Mouse (Mus musculus): Measurements from ENCODE around the gene Epor. TPM values are rescaled to one million over a fixed set of nuclear protein-coding genes. Genes with fewer than 3 reads are reported as not detected.

Gene Epor
- polyA plus RNA-seq, 1 experiment from 2014 or later = 4.1 TPM

DNA sequence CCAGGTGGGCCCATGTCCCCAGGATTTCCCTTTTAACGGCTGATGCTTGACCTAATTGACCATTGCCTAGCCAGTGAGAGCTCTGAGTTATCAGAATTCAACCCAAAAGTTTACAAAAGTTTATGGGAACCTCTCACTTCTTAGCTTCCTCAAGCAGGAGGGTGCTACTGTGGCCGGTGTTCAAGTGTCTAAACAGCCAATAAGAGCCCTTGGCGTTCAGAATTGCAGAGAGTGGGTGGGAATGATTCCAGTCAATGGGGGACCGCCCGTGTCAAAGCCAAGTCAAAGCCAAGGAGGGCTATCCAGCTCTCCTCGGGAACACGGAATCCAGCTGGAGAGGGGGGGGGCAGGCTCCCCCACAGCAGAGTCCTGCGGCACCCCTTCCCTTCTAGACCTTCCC is 15.2 kb downstream of the Epor start:
- Histone ChIP-seq H3K9me3 (0 out of 2 replicates have a peak, but pooled peaks cover 3% of the 10 kb centered on the region), H3K4me2 (no peak overlapping the region), H3K27ac (no peak overlapping the region), H3K9ac (no peak overlapping the region), H3K36me3 (replicated peaks) (no peaks in the 10 kb centered on the region), H3K27me3 (peaks cover 35% of the 10 kb centered on the region), H3K4me1 (peaks cover 14% of the 10 kb centered on the region), H3K4me3 (replicated peaks) (no peak overlapping the region)
- no peak for ATAC-seq (ENCODE audit: low FRiP score)
- WGBS = 56% methylated on average over 8 of the region's 8 CpGs

DNA sequence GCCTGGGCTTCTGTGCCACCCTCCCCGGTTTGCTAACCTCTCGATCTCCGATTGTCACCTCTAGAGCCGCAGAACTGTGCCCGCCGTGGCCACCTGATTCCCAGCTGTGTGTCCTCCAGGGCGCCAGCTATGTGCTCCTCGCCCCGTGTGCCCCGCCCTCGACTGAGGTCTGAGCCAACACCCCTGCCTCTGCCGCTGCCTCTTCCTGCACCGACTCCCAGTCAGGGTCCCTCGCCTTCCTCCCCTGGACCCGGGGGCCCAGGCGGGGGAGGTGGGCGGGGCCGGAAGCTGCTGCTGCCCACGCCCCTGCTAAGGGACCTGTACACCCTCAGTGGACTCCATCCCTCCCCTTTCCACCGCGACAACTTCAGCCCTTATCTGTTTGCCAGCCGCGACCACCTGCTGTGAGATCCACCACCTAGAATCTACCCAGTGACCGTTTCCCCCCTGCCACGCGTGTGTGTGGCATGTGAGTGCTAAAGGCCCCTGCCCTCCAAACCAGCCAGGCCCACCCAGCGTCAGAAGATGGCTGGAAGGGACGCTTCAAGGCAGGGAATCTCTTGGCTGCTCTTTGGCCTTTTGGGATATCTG is 15.7 kb downstream of the Epor start:
- 5% methylated on average over 27 of the region's 28 CpGs for WGBS
- peak overlapping the region; percentile 32 for H3K4me2 ChIP-seq
- peaks cover 10% of the 10 kb centered on the region; the same call in 1 of the 2 replicates for H3K4me1 ChIP-seq
- no peaks in the 10 kb centered on the region for H3K36me3 ChIP-seq (replicated peaks)
- H3K27ac ChIP-seq = no peak overlapping the region
- peaks cover 35% of the 10 kb centered on the region for H3K27me3 ChIP-seq
- H3K9me3 ChIP-seq = 0 out of 2 replicates have a peak, but pooled peaks cover 3% of the 10 kb centered on the region
- H3K4me3 ChIP-seq (replicated peaks) = 0 out of 2 replicates have a peak overlapping the region, but pooled peaks have one; percentile 10
- H3K9ac ChIP-seq = peak overlapping the region; percentile 17; the same call in 1 of the 2 replicates
- no peak for ATAC-seq (ENCODE audit: low FRiP score)

DNA sequence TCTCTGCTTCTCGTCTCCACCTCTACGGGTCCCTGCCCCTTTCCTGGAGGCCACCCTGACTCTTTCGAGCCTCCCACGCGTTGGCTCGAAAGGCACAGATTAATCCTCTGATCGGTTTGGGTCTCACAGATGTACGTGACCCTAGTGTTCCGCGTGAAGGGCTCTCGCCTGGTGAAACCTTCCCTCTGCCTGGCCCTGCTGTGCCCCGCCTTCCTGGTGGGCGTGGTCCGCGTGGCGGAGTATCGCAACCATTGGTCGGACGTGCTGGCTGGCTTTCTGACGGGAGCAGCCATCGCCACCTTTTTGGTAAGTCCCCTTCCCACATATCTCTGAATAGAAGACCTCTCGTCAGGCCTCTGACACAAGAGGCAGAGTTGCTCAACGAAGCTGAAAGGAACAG is 19.0 kb downstream of the Epor start:
- Histone ChIP-seq H3K9me3 (no peaks in the 10 kb centered on the region), H3K4me1 (peaks cover 10% of the 10 kb centered on the region; the same call in 1 of the 2 replicates), H3K36me3 (replicated peaks) (peaks cover 14% of the 10 kb centered on the region), H3K27me3 (peaks cover 32% of the 10 kb centered on the region), H3K4me2 (no peak overlapping the region), H3K27ac (no peak overlapping the region), H3K9ac (no peak overlapping the region), H3K4me3 (replicated peaks) (no peak overlapping the region)
- ATAC-seq (ENCODE audit: low FRiP score) = no peak
- 26% methylated on average over 23 of the region's 23 CpGs for WGBS

DNA sequence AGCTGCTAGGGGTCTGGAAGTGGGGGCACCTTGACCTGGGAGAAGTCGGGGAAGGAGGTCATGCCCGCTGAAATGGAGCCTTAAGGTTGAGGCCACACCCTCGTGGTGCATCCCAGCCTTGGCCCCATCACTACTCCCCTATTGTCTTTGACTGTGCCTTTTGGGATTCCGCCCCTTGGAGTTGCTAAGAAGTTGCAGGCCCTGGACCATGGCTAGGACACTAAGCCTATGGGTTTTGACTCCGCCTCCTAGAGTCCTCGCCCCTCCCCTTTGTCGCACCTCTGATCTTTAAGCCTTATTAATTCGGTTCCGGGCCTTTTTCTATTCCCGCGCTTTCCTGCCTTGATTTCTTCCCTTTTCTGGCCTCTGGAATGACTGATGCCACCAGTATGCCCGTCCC is 19.7 kb downstream of the Epor start:
- Histone ChIP-seq H3K36me3 (replicated peaks) (peaks cover 14% of the 10 kb centered on the region), H3K27me3 (peaks cover 26% of the 10 kb centered on the region), H3K4me1 (peaks cover 12% of the 10 kb centered on the region), H3K9ac (no peak overlapping the region), H3K4me2 (no peak overlapping the region), H3K9me3 (no peaks in the 10 kb centered on the region), H3K4me3 (replicated peaks) (no peak overlapping the region), H3K27ac (no peak overlapping the region)
- no peak; the same call in 1 of the 2 replicates for ATAC-seq (ENCODE audit: low FRiP score)
- WGBS = 57% methylated on average over 12 of the region's 12 CpGs

DNA sequence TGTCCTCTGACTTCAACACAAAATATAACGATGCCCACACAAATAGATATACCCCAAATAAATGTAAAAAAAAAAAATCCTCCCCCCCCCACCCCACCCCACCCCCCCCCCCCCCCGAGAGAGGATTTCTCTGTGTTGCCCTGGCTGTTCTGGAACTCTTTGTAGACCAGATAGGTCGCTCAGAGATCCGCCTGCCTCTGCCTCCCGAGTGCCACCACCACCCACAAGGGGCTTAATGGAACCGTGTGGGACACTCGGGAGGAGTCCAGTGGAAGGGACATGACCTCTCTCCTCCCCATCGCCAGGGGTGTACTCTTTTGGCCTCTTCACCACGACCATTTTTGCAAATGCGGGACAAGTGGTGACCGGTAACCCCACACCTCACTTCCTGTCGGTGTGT is 20.3 kb downstream of the Epor start:
- no peak for ATAC-seq (ENCODE audit: low FRiP score)
- H3K4me2 ChIP-seq = no peak overlapping the region
- H3K36me3 ChIP-seq (replicated peaks) = peaks cover 14% of the 10 kb centered on the region
- H3K27me3 ChIP-seq = peaks cover 20% of the 10 kb centered on the region
- H3K9ac ChIP-seq = no peak overlapping the region
- H3K4me3 ChIP-seq (replicated peaks) = no peak overlapping the region
- no peak overlapping the region for H3K27ac ChIP-seq
- no peaks in the 10 kb centered on the region for H3K9me3 ChIP-seq
- WGBS = 86% methylated on average over 11 of the region's 12 CpGs
- H3K4me1 ChIP-seq = peaks cover 18% of the 10 kb centered on the region

DNA sequence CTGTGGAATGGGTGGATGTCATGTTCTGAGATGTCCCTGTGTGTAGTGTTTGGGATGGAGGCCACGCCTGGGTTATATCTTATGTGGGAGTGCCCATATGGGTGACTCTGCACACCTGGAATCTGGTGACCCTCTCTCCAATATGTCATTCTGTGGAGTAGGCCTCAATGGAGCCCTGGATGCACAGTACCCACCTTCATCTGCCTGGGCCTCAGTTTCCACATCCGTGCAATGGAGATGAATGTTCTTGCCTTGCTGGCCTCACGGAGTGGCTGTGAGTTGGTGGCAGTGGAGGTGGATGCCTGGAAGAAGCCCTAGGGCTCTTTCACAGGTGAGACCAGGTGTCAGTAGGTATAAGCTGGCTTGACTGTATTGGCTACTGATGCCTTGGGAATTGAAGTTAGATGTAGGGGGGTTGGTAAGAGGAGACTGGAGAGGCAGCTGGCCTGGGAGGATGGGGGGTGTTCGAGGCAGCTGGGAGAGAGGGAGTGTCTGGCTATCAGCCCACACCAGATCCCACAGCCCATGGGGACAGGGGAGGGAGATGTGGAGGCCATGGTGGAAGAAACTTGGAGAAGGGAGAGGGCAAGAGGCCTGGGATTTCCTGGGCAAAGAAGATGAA is 25.0 kb downstream of the Epor start:
- H3K27ac ChIP-seq = no peak overlapping the region
- peak overlapping the region; percentile 68; the same call in 1 of the 2 replicates for H3K4me3 ChIP-seq (replicated peaks)
- peak overlapping the region; percentile 87 for H3K4me2 ChIP-seq
- H3K9ac ChIP-seq = no peak overlapping the region
- no peak for ATAC-seq (ENCODE audit: low FRiP score)
- H3K27me3 ChIP-seq = peaks cover 3% of the 10 kb centered on the region; the same call in 1 of the 2 replicates
- WGBS = 90% methylated on average over 4 of the region's 4 CpGs
- H3K9me3 ChIP-seq = no peaks in the 10 kb centered on the region
- H3K4me1 ChIP-seq = peaks cover 17% of the 10 kb centered on the region
- peaks cover 14% of the 10 kb centered on the region for H3K36me3 ChIP-seq (replicated peaks)

DNA sequence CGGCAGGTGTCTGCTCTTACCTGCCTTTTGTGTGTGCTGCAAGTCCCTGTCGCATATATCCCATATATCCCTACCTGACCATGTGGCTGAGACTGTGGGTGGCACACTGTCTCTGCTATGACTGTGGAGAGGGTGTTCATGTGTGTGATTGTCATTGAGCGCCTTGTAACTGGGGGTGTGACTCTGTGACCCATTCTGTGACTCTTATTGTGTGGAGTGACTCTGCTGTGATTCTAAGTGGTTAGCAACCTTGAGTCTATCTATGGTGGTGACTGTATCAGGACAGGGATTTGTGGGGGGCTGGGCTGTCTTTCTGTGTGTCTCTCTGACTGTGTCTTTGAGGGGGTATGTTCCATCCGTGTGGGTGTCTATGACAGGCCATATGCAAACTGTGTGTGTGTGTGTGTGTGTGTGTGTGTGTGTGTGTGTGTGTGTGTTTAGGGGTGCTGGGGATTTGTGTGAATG is 25.6 kb downstream of the Epor start:
- Histone ChIP-seq H3K27ac (no peak overlapping the region), H3K36me3 (replicated peaks) (peaks cover 14% of the 10 kb centered on the region), H3K4me3 (replicated peaks) (peak overlapping the region; percentile 68), H3K4me2 (peak overlapping the region; percentile 87), H3K27me3 (0 out of 2 replicates have a peak, but pooled peaks cover 4% of the 10 kb centered on the region), H3K9ac (peak overlapping the region; percentile 81; the same call in 1 of the 2 replicates), H3K9me3 (no peaks in the 10 kb centered on the region), H3K4me1 (peaks cover 17% of the 10 kb centered on the region)
- 76% methylated on average over 4 of the region's 4 CpGs for WGBS
- peak; percentile 12; the same call in 1 of the 2 replicates for ATAC-seq (ENCODE audit: low FRiP score)

DNA sequence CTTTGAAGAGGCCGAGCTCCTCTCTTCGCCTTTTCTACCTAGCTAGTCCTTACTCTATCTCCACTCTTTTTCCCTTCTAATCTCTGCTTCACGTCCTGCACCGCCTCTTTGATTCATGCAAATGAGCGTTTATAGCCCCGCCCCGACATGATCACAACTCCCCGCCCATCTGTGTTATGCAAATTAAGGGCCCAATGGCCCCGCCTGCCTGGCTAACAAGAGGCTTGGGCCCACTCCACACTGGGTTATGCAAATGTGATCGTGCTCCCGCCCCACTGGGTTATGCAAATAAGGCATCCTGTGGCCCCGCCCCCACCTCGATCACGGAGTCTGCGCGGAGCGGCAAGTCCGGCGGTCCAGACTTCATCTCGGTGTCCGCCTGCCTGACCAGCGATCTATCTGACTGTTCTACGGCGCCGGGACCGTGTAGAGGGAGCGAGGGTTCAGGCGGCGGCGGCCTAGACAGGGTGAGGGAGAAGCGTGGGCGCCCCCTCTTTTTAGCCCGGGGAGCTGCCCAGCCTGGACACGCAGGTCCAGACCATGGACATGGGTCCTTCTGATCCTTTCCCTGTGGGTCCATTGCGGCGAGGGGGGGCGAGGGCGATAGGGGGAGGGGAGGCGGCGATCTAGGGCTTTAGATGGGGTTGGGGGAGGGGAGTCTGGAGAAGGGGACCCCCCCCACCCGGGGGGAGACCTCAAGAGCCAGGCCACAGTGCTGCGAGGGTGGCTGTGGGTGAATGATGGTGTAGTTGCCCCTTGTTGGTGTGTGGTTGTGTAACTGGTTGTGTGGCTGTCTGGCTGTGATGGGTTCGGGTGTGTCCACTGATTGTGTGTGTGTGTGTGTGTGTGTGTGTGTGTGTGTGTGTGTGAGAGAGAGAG is 26.4 kb downstream of the Epor start, which contains the start of gene Plppr2:
TSS of gene Plppr2 (plus strand) at position 342 of the 879 bp plus-strand sequence.
- H3K9ac ChIP-seq = peak within 1 kb of the TSS; percentile 81
- ATAC-seq (ENCODE audit: low FRiP score) = peak; percentile 97
- peak within 1 kb of the TSS; percentile 75 for H3K27ac ChIP-seq
- peak within 1 kb of the TSS; percentile 68 for H3K4me3 ChIP-seq (replicated peaks)
- H3K27me3 ChIP-seq = 0 out of 2 replicates have a peak, but pooled peaks cover 7% of the 10 kb centered on the region
- H3K36me3 ChIP-seq (replicated peaks) = peaks cover 14% of the 10 kb centered on the region
- 2% methylated on average over 43 of the region's 43 CpGs for WGBS
- peak within 1 kb of the TSS; percentile 87 for H3K4me2 ChIP-seq
- H3K9me3 ChIP-seq = no peaks in the 10 kb centered on the region
- peaks cover 17% of the 10 kb centered on the region for H3K4me1 ChIP-seq

DNA sequence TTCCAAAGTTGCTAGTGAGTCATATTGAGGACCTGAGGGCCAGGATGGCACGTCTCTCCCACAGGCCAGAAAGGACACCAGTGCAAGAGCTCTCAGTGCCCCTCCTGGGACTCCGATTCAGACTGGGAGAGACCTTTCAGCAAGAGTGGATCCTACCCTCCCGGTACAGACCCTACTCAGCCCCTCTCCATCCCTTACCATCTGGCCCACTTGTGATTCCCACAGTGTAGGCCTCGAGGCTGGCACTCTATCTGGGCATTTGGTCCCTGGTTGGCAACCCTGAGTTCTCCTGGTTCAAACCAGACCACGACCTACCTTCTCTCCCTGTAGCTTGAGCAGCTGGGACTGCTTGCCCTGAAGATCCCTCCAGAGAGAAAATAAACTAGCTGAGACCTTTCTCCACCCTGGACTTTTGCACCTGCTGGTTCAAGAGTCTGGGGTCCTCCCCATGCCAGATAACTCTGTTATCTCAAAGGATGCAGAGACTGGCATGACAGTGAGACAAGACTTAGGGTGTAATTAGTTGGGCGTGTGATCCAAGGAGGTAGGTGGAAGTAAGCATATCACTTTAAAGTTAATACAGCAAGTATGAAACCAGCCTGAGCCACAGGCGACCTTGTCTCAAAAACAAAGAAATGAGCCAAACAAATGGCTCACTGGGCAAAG is 27.7 kb downstream of the Epor start:
- Histone ChIP-seq H3K4me2 (no peak overlapping the region), H3K4me1 (peaks cover 17% of the 10 kb centered on the region), H3K27ac (no peak overlapping the region), H3K9ac (no peak overlapping the region), H3K36me3 (replicated peaks) (peaks cover 4% of the 10 kb centered on the region; the same call in 1 of the 2 replicates), H3K4me3 (replicated peaks) (no peak overlapping the region), H3K9me3 (no peaks in the 10 kb centered on the region), H3K27me3 (peaks cover 7% of the 10 kb centered on the region; the same call in 1 of the 2 replicates)
- 89% methylated on average over 7 of the region's 7 CpGs for WGBS
- ATAC-seq (ENCODE audit: low FRiP score) = no peak

DNA sequence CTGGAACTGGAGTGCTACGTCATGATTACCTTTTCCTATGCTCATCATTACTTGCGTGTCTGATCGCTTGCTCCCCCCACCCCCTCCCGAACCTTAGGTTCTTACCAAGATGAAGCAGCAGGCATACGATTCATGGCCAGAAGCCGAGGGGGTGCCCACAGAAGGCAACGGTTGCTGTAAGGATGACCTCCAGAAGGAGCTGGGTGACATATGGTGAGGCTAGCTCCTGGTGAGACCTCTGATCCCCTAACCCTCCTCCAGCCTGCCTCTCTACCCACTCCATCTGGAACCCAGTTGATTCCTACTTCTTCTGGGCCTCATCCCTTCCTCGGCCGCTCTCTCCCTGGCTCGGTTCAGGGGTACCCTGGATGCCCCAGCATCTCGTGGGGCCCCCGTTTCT is 29.3 kb downstream of the Epor start:
- Histone ChIP-seq H3K4me3 (replicated peaks) (no peak overlapping the region), H3K9me3 (no peaks in the 10 kb centered on the region), H3K27me3 (peaks cover 7% of the 10 kb centered on the region; the same call in 1 of the 2 replicates), H3K9ac (no peak overlapping the region), H3K27ac (no peak overlapping the region), H3K36me3 (replicated peaks) (no peaks in the 10 kb centered on the region), H3K4me1 (peaks cover 17% of the 10 kb centered on the region), H3K4me2 (no peak overlapping the region)
- 91% methylated on average over 12 of the region's 12 CpGs for WGBS
- no peak for ATAC-seq (ENCODE audit: low FRiP score)

DNA sequence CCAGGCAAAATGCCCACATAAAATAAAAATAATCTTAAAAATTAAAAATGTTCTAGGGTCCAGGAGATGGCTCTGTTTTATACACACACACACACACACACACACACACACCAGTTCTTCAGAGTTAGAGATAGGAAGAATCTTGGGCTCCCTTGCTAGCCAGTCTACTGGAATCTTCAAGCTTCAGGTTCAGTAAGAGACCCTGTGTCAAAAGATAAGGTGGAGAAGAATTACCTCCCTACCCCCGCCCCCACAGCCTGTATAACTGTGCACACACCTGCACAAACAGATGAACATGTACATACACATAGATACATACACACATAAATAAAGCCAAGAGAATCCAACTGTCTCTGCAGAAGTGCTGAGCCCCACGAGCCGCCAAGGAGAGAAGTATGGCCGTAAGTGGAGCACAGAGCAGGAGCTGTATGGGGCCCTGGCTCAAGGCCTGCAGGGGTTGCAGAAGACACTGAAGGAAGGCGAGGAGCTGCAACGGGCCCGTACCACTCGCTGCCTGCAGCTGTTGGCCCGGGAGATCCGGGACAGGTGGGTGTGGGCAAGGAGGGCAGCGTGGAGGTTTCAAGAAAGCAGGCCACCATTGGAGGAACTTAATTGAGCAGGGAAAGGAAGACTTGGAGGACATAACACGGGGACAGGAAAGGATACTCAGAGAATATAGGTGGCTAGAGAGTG is 30.7 kb downstream of the Epor start:
- Histone ChIP-seq H3K4me1 (peaks cover 9% of the 10 kb centered on the region), H3K9me3 (no peaks in the 10 kb centered on the region), H3K36me3 (replicated peaks) (no peaks in the 10 kb centered on the region), H3K27me3 (peaks cover 7% of the 10 kb centered on the region; the same call in 1 of the 2 replicates), H3K9ac (no peak overlapping the region), H3K4me2 (no peak overlapping the region), H3K4me3 (replicated peaks) (no peak overlapping the region), H3K27ac (no peak overlapping the region)
- 58% methylated on average over 12 of the region's 12 CpGs for WGBS
- no peak for ATAC-seq (ENCODE audit: low FRiP score)
